Mouse (Mus musculus) CH12.LX (cell line): ENCODE results near the gene Snhg11. TPM values are rescaled to one million over a fixed set of nuclear protein-coding genes. Genes with fewer than 3 reads are reported as not detected.

Experiments used
- DNase-seq: peaks from one replicate; pipeline ENCODE4 v3.0.0-alpha.2; 2013; ENCODE audit errors: extremely low read depth
- H3K27ac ChIP-seq: 2 replicates; pipeline ENCODE4 v1.5.1; 2012; ENCODE audit warnings: low read depth, mild to moderate bottlenecking, control low read depth, moderate library complexity; ENCODE audit not compliant: insufficient read depth
- H3K27me3 ChIP-seq: replicated peaks from 2 replicates; pipeline ENCODE3; 2012; ENCODE audit warnings: inconsistent platforms
- H3K36me3 ChIP-seq, 2 experiments: replicated peaks in 1 of 2; 2 replicates each; pipeline versions ENCODE3 to v1.6.1; 2012; ENCODE audit warnings: inconsistent platforms in 1 of 2, low read length in 1 of 2, mild to moderate bottlenecking in 1 of 2, mixed read lengths in 1 of 2, moderate library complexity in 1 of 2; ENCODE audit not compliant: control insufficient read depth in 1 of 2, insufficient read depth in 1 of 2
- H3K4me1 ChIP-seq, 2 experiments: 2 replicates each; pipeline ENCODE4 v1.6.1; 2012; ENCODE audit warnings: inconsistent platforms in 1 of 2, moderate library complexity in 1 of 2; ENCODE audit not compliant: insufficient read depth in 2 of 2, control insufficient read depth in 1 of 2
- H3K4me2 ChIP-seq: 2 replicates; pipeline ENCODE4 v1.6.1; 2012; ENCODE audit warnings: low read depth, mild to moderate bottlenecking, control low read depth; ENCODE audit not compliant: poor library complexity, insufficient read depth, severe bottlenecking
- H3K4me3 ChIP-seq, 3 experiments: fragments of 150-350 bp in 1 of 3; sonication (generic) in 1 of 3; replicated peaks in 1 of 3; 2 replicates each; pipeline versions ENCODE3 to v1.5.1; 2011 to 2012; ENCODE audit warnings: low read depth in 2 of 3, low read length in 2 of 3, mild to moderate bottlenecking in 2 of 3, moderate library complexity in 2 of 3, control low read depth in 1 of 3, improper control_type of control experiment in 1 of 3, inconsistent platforms in 1 of 3, mixed read lengths in 1 of 3; ENCODE audit not compliant: poor library complexity in 1 of 3
- H3K79me2 ChIP-seq: replicated peaks from 2 replicates; pipeline ENCODE4 v1.6.1; 2012; ENCODE audit warnings: mild to moderate bottlenecking, moderate library complexity; ENCODE audit not compliant: control insufficient read depth, poor library complexity, insufficient read depth, severe bottlenecking; ENCODE audit errors: extremely low read depth
- H3K9ac ChIP-seq: 2 replicates; pipeline ENCODE4 v1.6.1; 2012; ENCODE audit warnings: low read depth, mild to moderate bottlenecking, control low read depth, moderate library complexity; ENCODE audit not compliant: insufficient read depth
- H3K9me3 ChIP-seq: replicated peaks from 2 replicates; pipeline ENCODE3; 2012; ENCODE audit warnings: low read length, inconsistent platforms, mixed read lengths
- CHD1 ChIP-seq: IDR thresholded peaks from 2 replicates; pipeline ENCODE4 v1.6.1; 2012; ENCODE audit warnings: low read depth, low read length, improper control_type of control experiment, inconsistent platforms
- CHD2 ChIP-seq: IDR thresholded peaks from 2 replicates; pipeline ENCODE4 v1.6.1; 2011; ENCODE audit warnings: low read length, improper control_type of control experiment
- CTCF ChIP-seq, 2 experiments: IDR thresholded peaks in 1 of 2; conservative IDR thresholded peaks in 1 of 2; 2 replicates each; pipeline ENCODE4 v1.5.1; 2011 to 2012; ENCODE audit warnings: low read depth in 2 of 2, low read length in 2 of 2, improper control_type of control experiment in 1 of 2, inconsistent platforms in 1 of 2, mild to moderate bottlenecking in 1 of 2, moderate library complexity in 1 of 2
- E2F4 ChIP-seq: IDR thresholded peaks from 2 replicates; pipeline ENCODE4 v1.6.1; 2011; ENCODE audit warnings: low read depth, low read length, improper control_type of control experiment; ENCODE audit not compliant: insufficient replicate concordance
- ELF1 ChIP-seq: IDR thresholded peaks from 2 replicates; pipeline ENCODE4 v1.6.1; 2014; ENCODE audit warnings: low read depth, mild to moderate bottlenecking, inconsistent platforms, low read length, improper control_type of control experiment
- EP300 ChIP-seq: IDR thresholded peaks from 2 replicates; pipeline ENCODE4 v1.6.1; 2011; ENCODE audit warnings: low read length, improper control_type of control experiment
- ETS1 ChIP-seq: conservative IDR thresholded peaks from 2 replicates; pipeline ENCODE4 v1.6.1; 2012; ENCODE audit warnings: low read depth, mild to moderate bottlenecking, inconsistent platforms, low read length, improper control_type of control experiment, moderate library complexity
- GABPA ChIP-seq: IDR thresholded peaks from 2 replicates; pipeline ENCODE4 v1.6.1; 2012; ENCODE audit warnings: low read depth, low read length, improper control_type of control experiment, inconsistent platforms; ENCODE audit not compliant: insufficient replicate concordance
- HCFC1 ChIP-seq: IDR thresholded peaks from 2 replicates; pipeline ENCODE4 v1.6.1; 2012; ENCODE audit warnings: low read depth, mild to moderate bottlenecking, inconsistent platforms, low read length, improper control_type of control experiment
- IRF4 ChIP-seq: IDR thresholded peaks from 2 replicates; pipeline ENCODE4 v1.6.1; 2014; ENCODE audit warnings: low read depth, mild to moderate bottlenecking, inconsistent platforms, low read length, improper control_type of control experiment
- JUN ChIP-seq: IDR thresholded peaks from 2 replicates; pipeline ENCODE4 v1.6.1; 2011; ENCODE audit warnings: low read depth, mild to moderate bottlenecking, low read length, improper control_type of control experiment, moderate library complexity; ENCODE audit not compliant: insufficient read depth
- JUND ChIP-seq: conservative IDR thresholded peaks from 2 replicates; pipeline ENCODE4 v1.6.1; 2011; ENCODE audit warnings: low read depth, low read length, improper control_type of control experiment
- KAT2A ChIP-seq: IDR thresholded peaks from 2 replicates; pipeline ENCODE4 v1.6.1; 2012; ENCODE audit warnings: low read length, improper control_type of control experiment, inconsistent platforms; ENCODE audit not compliant: insufficient replicate concordance
- MAFK ChIP-seq: IDR thresholded peaks from 2 replicates; pipeline ENCODE4 v1.6.1; 2011; ENCODE audit warnings: low read length, improper control_type of control experiment; ENCODE audit not compliant: insufficient replicate concordance
- MAX ChIP-seq: IDR thresholded peaks from 2 replicates; pipeline ENCODE4 v1.6.1; 2011; ENCODE audit warnings: low read length, improper control_type of control experiment
- MAZ ChIP-seq: IDR thresholded peaks from 2 replicates; pipeline ENCODE4 v1.6.1; 2012; ENCODE audit warnings: low read depth, mild to moderate bottlenecking, inconsistent platforms, low read length, improper control_type of control experiment, moderate library complexity
- MEF2A ChIP-seq: IDR thresholded peaks from 2 replicates; pipeline ENCODE4 v1.6.1; 2014; ENCODE audit warnings: low read depth, mild to moderate bottlenecking, inconsistent platforms, low read length, improper control_type of control experiment, borderline replicate concordance
- MYC ChIP-seq: IDR thresholded peaks from 2 replicates; pipeline ENCODE4 v1.6.1; 2011; ENCODE audit warnings: low read depth, mild to moderate bottlenecking, improper control_type of control experiment, low read length
- NELFE ChIP-seq: IDR thresholded peaks from 2 replicates; pipeline ENCODE4 v1.6.1; 2011; ENCODE audit warnings: low read depth, low read length, improper control_type of control experiment
- NRF1 ChIP-seq: IDR thresholded peaks from 2 replicates; pipeline ENCODE4 v1.6.1; 2014; ENCODE audit warnings: low read depth, mild to moderate bottlenecking, inconsistent platforms, low read length, improper control_type of control experiment, moderate library complexity
- POLR2A ChIP-seq: IDR thresholded peaks from 2 replicates; pipeline ENCODE4 v1.6.1; 2011; ENCODE audit warnings: low read depth, mild to moderate bottlenecking, improper control_type of control experiment, low read length
- POLR2AphosphoS2 ChIP-seq: IDR thresholded peaks from 2 replicates; pipeline ENCODE4 v1.6.1; 2011; ENCODE audit warnings: low read depth, low read length, improper control_type of control experiment
- SIN3A ChIP-seq: IDR thresholded peaks from 2 replicates; pipeline ENCODE4 v1.6.1; 2012; ENCODE audit warnings: low read length, improper control_type of control experiment, inconsistent platforms
- SMC3 ChIP-seq: IDR thresholded peaks from 2 replicates; pipeline ENCODE4 v1.6.1; 2011; ENCODE audit warnings: low read depth, low read length, improper control_type of control experiment
- TCF12 ChIP-seq: IDR thresholded peaks from 2 replicates; pipeline ENCODE4 v1.6.1; 2014; ENCODE audit warnings: low read depth, mild to moderate bottlenecking, inconsistent platforms, low read length, improper control_type of control experiment
- UBTF ChIP-seq: IDR thresholded peaks from 2 replicates; pipeline ENCODE4 v1.6.1; 2012; ENCODE audit warnings: low read depth, mild to moderate bottlenecking, inconsistent platforms, low read length, improper control_type of control experiment, moderate library complexity
- USF1 ChIP-seq: IDR thresholded peaks from 2 replicates; pipeline ENCODE4 v1.6.1; 2014; ENCODE audit warnings: low read depth, mild to moderate bottlenecking, inconsistent platforms, low read length, improper control_type of control experiment
- ZC3H11A ChIP-seq: IDR thresholded peaks from 2 replicates; pipeline ENCODE4 v1.6.1; 2012; ENCODE audit warnings: low read depth, mild to moderate bottlenecking, inconsistent platforms, low read length, improper control_type of control experiment
- ZKSCAN1 ChIP-seq: IDR thresholded peaks from 2 replicates; pipeline ENCODE4 v1.6.1; 2012; ENCODE audit warnings: low read depth, inconsistent platforms, low read length, improper control_type of control experiment, borderline replicate concordance
- ZMIZ1 ChIP-seq: IDR thresholded peaks from 2 replicates; pipeline ENCODE4 v1.6.1; 2012; ENCODE audit warnings: low read depth, mild to moderate bottlenecking, inconsistent platforms, low read length, improper control_type of control experiment
- ZNF384 ChIP-seq: IDR thresholded peaks from 2 replicates; pipeline ENCODE4 v1.6.1; 2012; ENCODE audit warnings: low read depth, low read length, improper control_type of control experiment, inconsistent platforms
- dilution Hi-C: fragments of 300-500 bp; cut with MboI; formaldehyde crosslinking; loops from 2 replicates; pipeline ENCODE4 v1.14.3; 2020; ENCODE audit warnings: low sequenced_read_pairs; ENCODE audit not compliant: extremely low pct_unique_long_range_greater_than_20kb, extremely low pct_ligation_motif_present
- in situ Hi-C: fragments of 300-500 bp; cut with MboI; formaldehyde crosslinking; loops from 3 replicates; pipeline ENCODE4 v1.14.3; 2019; ENCODE audit warnings: low sequenced_read_pairs, low pct_ligation_motif_present, low pct_unique_long_range_greater_than_20kb, mixed read lengths
- polyA plus RNA-seq: library from polyadenylated mRNA; unstranded; fragments of >175 nt; gene quantifications from 2 replicates; pipeline ENCODE4 v1.2.1, GENCODE M21; 2012; ENCODE audit warnings: low read depth; ENCODE audit not compliant: insufficient read length
- total RNA-seq, 2 experiments: library from RNA; depleted of rRNA; stranded (reverse); fragments of 300-350 nt in 1 of 2; fragments of >200 nt in 1 of 2; gene quantifications; 2 replicates each; pipeline ENCODE4 v1.2.3; 2012 to 2014

Snhg11 gene
- total and polyA plus RNA-seq, 3 experiments, result 0.04 to 0.13 TPM; not detected in 1

DNA sequence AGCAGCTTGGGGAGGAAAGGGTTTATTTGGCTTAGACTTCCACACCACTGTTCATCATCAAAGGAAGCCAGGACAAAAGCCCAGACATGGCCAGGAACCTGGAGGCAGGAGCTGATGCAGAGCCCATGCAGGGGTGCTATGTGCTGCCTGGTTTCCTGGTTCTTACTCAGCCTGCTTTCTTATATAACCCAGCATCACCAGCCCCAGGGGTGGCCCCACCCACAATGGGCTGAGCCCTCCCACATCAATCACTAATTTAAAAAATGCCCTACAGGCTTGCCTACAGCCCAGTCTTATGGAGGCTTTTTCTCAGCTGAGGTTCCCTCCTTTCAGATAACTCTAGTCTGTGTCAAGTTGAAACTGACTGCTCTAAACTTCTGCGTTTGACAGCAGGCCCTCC is 2.4 kb downstream of the Snhg11 start:
- Histone ChIP-seq H3K36me3 (no peaks in the 10 kb centered on the region), H3K27me3 (peaks cover 5% of the 10 kb centered on the region), H3K9me3 (no peaks in the 10 kb centered on the region), H3K4me1 (peaks cover 4 to 10% of the 10 kb centered on the region in 2 experiments; a peak in 3 of 4 replicates), H3K27ac (no peak overlapping the region), H3K4me2 (no peak overlapping the region), H3K4me3 (no peak overlapping the region), H3K79me2 (no peaks in the 10 kb centered on the region), H3K9ac (no peak overlapping the region)
- no peak for DNase-seq
- in situ Hi-C loops (no loop called here), dilution Hi-C loops (no loop called here)
- TF ChIP-seq ETS1 (no peak), TCF12 (no peak), POLR2AphosphoS2 (no peak), GABPA (no peak), E2F4 (no peak), JUND (no peak), IRF4 (no peak), ZMIZ1 (no peak), ZNF384 (no peak)

GRCm38 (mm10) chr2:158379354-158380078 is 4.1 kb downstream of the Snhg11 start:
- Histone ChIP-seq H3K4me2 (no peak overlapping the region), H3K27me3 (peaks cover 7% of the 10 kb centered on the region), H3K4me3 (no peak overlapping the region), H3K9ac (0 out of 2 replicates have a peak overlapping the region, but pooled peaks have one; percentile 1), H3K4me1 (peaks cover 4 to 10% of the 10 kb centered on the region in 2 experiments; a peak in 3 of 4 replicates), H3K79me2 (no peaks in the 10 kb centered on the region), H3K36me3 (no peaks in the 10 kb centered on the region), H3K27ac (no peak overlapping the region), H3K9me3 (no peaks in the 10 kb centered on the region)
- dilution Hi-C loops (no loop called here), in situ Hi-C loops (no loop called here)
- peak; percentile 87 for DNase-seq
- TF ChIP-seq IRF4 (no peak), ZC3H11A (no peak), CTCF (conservative IDR thresholded peaks at IDR 0.05 in 1 of 2, IDR thresholded peaks at IDR 0.05 in 1 of 2; ENCODE audit: low read depth in 2 of 2, low read length in 2 of 2) (peak; percentile 85 to 100), NELFE (peak; percentile 82; the same call in 1 of the 2 replicates), SMC3 (peak; percentile 78), NRF1 (no peak), HCFC1 (peak; percentile 47; the same call in 1 of the 2 replicates), KAT2A (no peak), MAZ (no peak), ETS1 (no peak), SIN3A (no peak), UBTF (no peak), MYC (peak; percentile 71), TCF12 (peak; percentile 57; the same call in 1 of the 2 replicates), CHD2 (no peak), MAFK (no peak), POLR2A (no peak), CHD1 (no peak), ELF1 (no peak), MEF2A (peak; percentile 46; the same call in 1 of the 2 replicates), E2F4 (no peak), MAX (peak; percentile 32; the same call in 1 of the 2 replicates), EP300 (no peak), ZKSCAN1 (no peak), JUN (no peak), USF1 (no peak), ZMIZ1 (no peak)
